Mouse (Mus musculus) G1E (cell line): ENCODE data around the gene Pbx4.

Experiments used
- CTCF ChIP-seq: IDR thresholded peaks from 2 replicates; pipeline ENCODE4 v1.5.1; 2012; ENCODE audit warnings: low read depth, low read length, inconsistent platforms, mixed read lengths
- GATA1 ChIP-seq: IDR thresholded peaks from 2 replicates; pipeline ENCODE4 v1.6.1; 2012; ENCODE audit warnings: borderline replicate concordance, low read length, inconsistent platforms, mixed read lengths

- no peak for TF ChIP-seq CTCF
- no peak for TF ChIP-seq GATA1
Measured at GRCm38 (mm10) chr8:69794901-69795300, 37.4 kb upstream of the Pbx4 start.
